Mouse (Mus musculus) MEL (cell line): ENCODE results near the gene Slc17a7. TPM values are rescaled to one million over a fixed set of nuclear protein-coding genes. Genes with fewer than 3 reads are reported as not detected.

Experiments
- DNase-seq: peaks from one replicate; pipeline ENCODE4 v3.0.0; 2011; ENCODE audit warnings: low read depth, low spot score
- H3K27ac ChIP-seq: 2 replicates; pipeline ENCODE4 v1.5.1; 2012; ENCODE audit warnings: low read depth, mild to moderate bottlenecking, control low read depth, low read length, moderate library complexity; ENCODE audit not compliant: control insufficient read depth
- H3K27me3 ChIP-seq, 2 experiments: fragments of 150-350 bp in 1 of 2; sonication (generic) in 1 of 2; 2 replicates each; pipeline ENCODE4 v1.6.1; 2012; ENCODE audit warnings: low read length in 2 of 2, mild to moderate bottlenecking in 2 of 2, improper control_type of control experiment in 1 of 2, moderate library complexity in 1 of 2; ENCODE audit not compliant: insufficient read depth in 2 of 2, control insufficient read depth in 1 of 2
- H3K36me3 ChIP-seq, 2 experiments: 2 replicates each; pipeline ENCODE4 v1.6.1; 2012 to 2014; ENCODE audit warnings: low read length in 2 of 2, improper control_type of control experiment in 1 of 2, inconsistent platforms in 1 of 2, mild to moderate bottlenecking in 1 of 2; ENCODE audit not compliant: insufficient read depth in 2 of 2, control insufficient read depth in 1 of 2
- H3K4me1 ChIP-seq, 2 experiments: fragments of 150-350 bp in 1 of 2; sonication (generic) in 1 of 2; 2 replicates each; pipeline ENCODE4 v1.6.1; 2012; ENCODE audit warnings: low read length in 2 of 2, improper control_type of control experiment in 1 of 2, mild to moderate bottlenecking in 1 of 2; ENCODE audit not compliant: insufficient read depth in 2 of 2, control insufficient read depth in 1 of 2
- H3K4me3 ChIP-seq, 2 experiments: fragments of 150-350 bp in 1 of 2; sonication (generic) in 1 of 2; 2 replicates each; pipeline ENCODE4 v1.5.1; 2012; ENCODE audit warnings: low read depth in 2 of 2, low read length in 2 of 2, mild to moderate bottlenecking in 2 of 2, moderate library complexity in 2 of 2, control low read depth in 1 of 2, improper control_type of control experiment in 1 of 2; ENCODE audit not compliant: control insufficient read depth in 1 of 2, insufficient read depth in 1 of 2
- H3K79me2 ChIP-seq: 2 replicates; pipeline ENCODE4 v1.6.1; 2012; ENCODE audit warnings: mild to moderate bottlenecking, low read length, moderate library complexity; ENCODE audit not compliant: control insufficient read depth, poor library complexity, insufficient read depth
- H3K9ac ChIP-seq: 2 replicates; pipeline ENCODE4 v1.6.1; 2012; ENCODE audit warnings: low read depth, mild to moderate bottlenecking, control low read depth, low read length, moderate library complexity; ENCODE audit not compliant: control insufficient read depth, poor library complexity, severe bottlenecking
- H3K9me3 ChIP-seq: fragments of 150-350 bp; sonication (generic); replicated peaks from 2 replicates; pipeline ENCODE4 v1.6.1; 2012; ENCODE audit warnings: mild to moderate bottlenecking, low read length, improper control_type of control experiment, moderate library complexity; ENCODE audit not compliant: insufficient read depth
- BHLHE40 ChIP-seq: IDR thresholded peaks from 2 replicates; pipeline ENCODE4 v1.6.1; 2012; ENCODE audit warnings: low read depth, mild to moderate bottlenecking, inconsistent platforms, low read length, improper control_type of control experiment, borderline replicate concordance
- CHD2 ChIP-seq: IDR thresholded peaks from 2 replicates; pipeline ENCODE4 v1.6.1; 2011; ENCODE audit warnings: low read length, improper control_type of control experiment
- CTCF ChIP-seq, 3 experiments: IDR thresholded peaks in 2 of 3; conservative IDR thresholded peaks in 1 of 3; 2 replicates each; pipeline ENCODE4 v1.5.1; 2011 to 2012; ENCODE audit warnings: low read length in 3 of 3, low read depth in 2 of 3, mild to moderate bottlenecking in 2 of 3, improper control_type of control experiment in 1 of 3, inconsistent platforms in 1 of 3, mixed read lengths in 1 of 3, moderate library complexity in 1 of 3; ENCODE audit not compliant: control insufficient read depth in 1 of 3, insufficient read depth in 1 of 3, poor library complexity in 1 of 3, severe bottlenecking in 1 of 3
- E2F4 ChIP-seq: IDR thresholded peaks from 2 replicates; pipeline ENCODE4 v1.6.1; 2011; ENCODE audit warnings: low read depth, low read length, improper control_type of control experiment, borderline replicate concordance
- ELF1 ChIP-seq: IDR thresholded peaks from 2 replicates; pipeline ENCODE4 v1.6.1; 2014; ENCODE audit warnings: low read depth, mild to moderate bottlenecking, inconsistent platforms, low read length, improper control_type of control experiment, moderate library complexity
- EP300 ChIP-seq, 2 experiments: IDR thresholded peaks; 2 replicates each; pipeline ENCODE4 v1.6.1; 2011; ENCODE audit warnings: improper control_type of control experiment in 2 of 2, low read length in 2 of 2, low read depth in 1 of 2, mild to moderate bottlenecking in 1 of 2
- JUND ChIP-seq: IDR thresholded peaks from 2 replicates; pipeline ENCODE4 v1.6.1; 2011; ENCODE audit warnings: low read depth, mild to moderate bottlenecking, improper control_type of control experiment, low read length
- MAFK ChIP-seq: IDR thresholded peaks from 2 replicates; pipeline ENCODE4 v1.6.1; 2011; ENCODE audit warnings: low read depth, mild to moderate bottlenecking, low read length, improper control_type of control experiment, borderline replicate concordance
- MAX ChIP-seq: IDR thresholded peaks from 2 replicates; pipeline ENCODE4 v1.6.1; 2011; ENCODE audit warnings: low read length, improper control_type of control experiment
- MAZ ChIP-seq: IDR thresholded peaks from 2 replicates; pipeline ENCODE4 v1.6.1; 2012; ENCODE audit warnings: low read depth, mild to moderate bottlenecking, inconsistent platforms, low read length, improper control_type of control experiment
- MEF2A ChIP-seq: IDR thresholded peaks from 2 replicates; pipeline ENCODE4 v1.6.1; 2014; ENCODE audit warnings: low read depth, mild to moderate bottlenecking, inconsistent platforms, low read length, improper control_type of control experiment; ENCODE audit not compliant: poor library complexity, insufficient replicate concordance, severe bottlenecking; ENCODE audit errors: extremely low read depth
- MXI1 ChIP-seq: IDR thresholded peaks from 2 replicates; pipeline ENCODE4 v1.6.1; 2011; ENCODE audit warnings: mild to moderate bottlenecking, low read depth, low read length, improper control_type of control experiment
- MYC ChIP-seq: IDR thresholded peaks from 2 replicates; pipeline ENCODE4 v1.6.1; 2011; ENCODE audit warnings: low read depth, mild to moderate bottlenecking, low read length, improper control_type of control experiment, moderate library complexity
- NELFE ChIP-seq: IDR thresholded peaks from 2 replicates; pipeline ENCODE4 v1.6.1; 2011; ENCODE audit warnings: low read depth, low read length, improper control_type of control experiment
- NRF1 ChIP-seq: IDR thresholded peaks from 2 replicates; pipeline ENCODE4 v1.6.1; 2014; ENCODE audit warnings: low read depth, mild to moderate bottlenecking, inconsistent platforms, low read length, improper control_type of control experiment, moderate library complexity; ENCODE audit not compliant: poor library complexity, insufficient read depth, severe bottlenecking
- POLR2A ChIP-seq, 2 experiments: IDR thresholded peaks; 2 replicates each; pipeline ENCODE4 v1.6.1; 2011 to 2012; ENCODE audit warnings: low read length in 2 of 2, mild to moderate bottlenecking in 2 of 2, control low read depth in 1 of 2, improper control_type of control experiment in 1 of 2, low read depth in 1 of 2, moderate library complexity in 1 of 2; ENCODE audit not compliant: control insufficient read depth in 1 of 2, insufficient read depth in 1 of 2, poor library complexity in 1 of 2
- POLR2AphosphoS5 ChIP-seq: IDR thresholded peaks from 2 replicates; pipeline ENCODE4 v1.6.1; 2012; ENCODE audit warnings: low read depth, borderline replicate concordance, mild to moderate bottlenecking, inconsistent platforms, low read length, moderate library complexity, mixed read lengths
- RCOR1 ChIP-seq: IDR thresholded peaks from 2 replicates; pipeline ENCODE4 v1.6.1; 2012; ENCODE audit warnings: low read depth, mild to moderate bottlenecking, inconsistent platforms, low read length, improper control_type of control experiment
- SMC3 ChIP-seq: IDR thresholded peaks from 2 replicates; pipeline ENCODE4 v1.6.1; 2011; ENCODE audit warnings: low read depth, low read length, improper control_type of control experiment
- TBP ChIP-seq: IDR thresholded peaks from 2 replicates; pipeline ENCODE4 v1.8.0; 2011; ENCODE audit warnings: low read depth, low read length, improper control_type of control experiment
- USF1 ChIP-seq: IDR thresholded peaks from 2 replicates; pipeline ENCODE4 v1.6.1; 2014; ENCODE audit warnings: low read depth, mild to moderate bottlenecking, inconsistent platforms, low read length, improper control_type of control experiment, moderate library complexity
- ZC3H11A ChIP-seq: IDR thresholded peaks from 2 replicates; pipeline ENCODE4 v1.6.1; 2012; ENCODE audit warnings: low read depth, mild to moderate bottlenecking, inconsistent platforms, low read length, improper control_type of control experiment
- ZKSCAN1 ChIP-seq: IDR thresholded peaks from 2 replicates; pipeline ENCODE4 v1.6.1; 2012; ENCODE audit warnings: low read depth, mild to moderate bottlenecking, inconsistent platforms, low read length, improper control_type of control experiment, moderate library complexity
- ZNF384 ChIP-seq: IDR thresholded peaks from 2 replicates; pipeline ENCODE4 v1.6.1; 2012; ENCODE audit warnings: low read depth, mild to moderate bottlenecking, inconsistent platforms, low read length, improper control_type of control experiment
- polyA plus RNA-seq, 2 experiments: library from polyadenylated mRNA; stranded (reverse) in 1 of 2; unstranded in 1 of 2; fragments of >175 nt in 1 of 2; fragments of >200 nt in 1 of 2; gene quantifications; 2 replicates each; pipeline versions ENCODE4 v1.2.1 to v1.2.4; 2012; ENCODE audit warnings: low replicate concordance in 2 of 2, low read depth in 1 of 2; ENCODE audit not compliant: insufficient read length in 2 of 2, insufficient read depth in 1 of 2, missing spikeins in 1 of 2
- total RNA-seq: library from RNA; depleted of rRNA; stranded (reverse); fragments of 300-350 nt; gene quantifications from 2 replicates; pipeline ENCODE4 v1.2.3, GENCODE M21; 2012

Gene Slc17a7
- total and polyA plus RNA-seq, 3 experiments, result 0.23 to 1.0 TPM; not detected in 1

DNA sequence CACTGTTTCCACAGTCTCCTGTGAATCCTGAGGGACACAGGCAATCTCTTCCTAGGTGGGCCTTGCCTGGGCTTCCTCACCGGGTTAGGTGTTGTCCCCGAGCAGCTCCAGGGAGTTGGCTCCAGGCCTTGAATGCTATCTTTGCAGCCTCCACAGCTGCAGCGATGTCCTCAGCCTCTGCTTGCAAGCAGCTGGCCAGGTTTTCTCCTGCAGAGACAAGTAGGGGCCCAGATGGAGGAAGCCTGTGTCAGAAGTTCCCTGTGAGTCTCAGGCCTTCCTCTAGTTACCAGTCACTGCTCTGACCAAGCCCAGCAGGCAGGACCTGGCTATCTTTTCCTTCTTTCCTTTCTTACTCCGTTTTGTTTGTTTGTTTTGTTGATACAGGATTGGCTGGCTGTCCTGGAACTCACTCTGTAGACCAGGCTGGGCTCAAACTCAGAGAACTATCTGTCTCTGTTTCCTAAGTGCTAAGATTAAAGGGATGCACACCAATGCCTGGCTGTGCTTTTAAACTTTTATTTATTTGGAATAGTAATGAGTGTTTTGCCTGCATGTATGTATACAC, 15.1 kb upstream of the Slc17a7 start:
- Histone ChIP-seq H3K4me3 (no peak overlapping the region), H3K9me3 (no peaks in the 10 kb centered on the region), H3K27ac (no peak overlapping the region), H3K4me1 (no peaks in the 10 kb centered on the region), H3K27me3 (no peaks in the 10 kb centered on the region), H3K79me2 (peaks cover 1% of the 10 kb centered on the region; the same call in 1 of the 2 replicates), H3K36me3 (peaks cover 0 to 3% of the 10 kb centered on the region in 2 experiments; a peak in 3 of 4 replicates), H3K9ac (no peak overlapping the region)
- TF ChIP-seq USF1, result no peak
- TF ChIP-seq TBP, result no peak
- no peak for DNase-seq

DNA sequence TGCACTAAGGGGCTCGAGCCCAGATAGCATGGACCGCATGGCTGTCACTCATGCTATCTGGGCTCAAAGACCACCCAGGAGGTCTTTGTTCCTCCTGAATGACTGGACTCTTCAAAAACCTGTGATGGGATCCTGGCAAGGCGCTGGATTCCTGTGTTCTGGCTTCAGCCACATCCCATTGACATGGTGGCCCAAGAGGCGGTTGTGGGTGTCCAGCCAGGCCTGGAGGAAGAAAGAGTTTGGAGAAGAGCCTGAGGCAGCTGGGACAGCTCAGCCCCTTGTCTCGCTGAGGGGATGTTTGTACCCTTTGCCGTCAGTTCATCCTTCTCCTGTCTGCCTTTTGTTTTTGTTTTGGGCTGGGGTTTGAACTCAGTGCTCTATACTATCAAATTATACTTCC, 14.2 kb upstream of the Slc17a7 start:
- H3K27me3 ChIP-seq, result no peaks in the 10 kb centered on the region
- H3K4me1 ChIP-seq, result no peaks in the 10 kb centered on the region
- peaks cover 7% of the 10 kb centered on the region; the same call in 1 of the 2 replicates for H3K79me2 ChIP-seq
- no peaks in the 10 kb centered on the region for H3K9me3 ChIP-seq
- H3K27ac ChIP-seq, result no peak overlapping the region
- H3K36me3 ChIP-seq, result peaks cover 0 to 3% of the 10 kb centered on the region in 2 experiments; a peak in 3 of 4 replicates
- H3K4me3 ChIP-seq, result no peak overlapping the region
- TF ChIP-seq EP300 (IDR thresholded peaks at IDR 0.05; ENCODE audit: low read depth in 1 of 2, low read length in 2 of 2), result no peak
- TF ChIP-seq ZKSCAN1, result no peak
- TF ChIP-seq CHD2, result no peak
- TF ChIP-seq MAX, result no peak
- TF ChIP-seq ELF1, result no peak
- TF ChIP-seq MAZ, result no peak
- no peak for TF ChIP-seq NRF1
- no peak for TF ChIP-seq POLR2A (IDR thresholded peaks at IDR 0.05; ENCODE audit: control insufficient read depth in 1 of 2, insufficient read depth in 1 of 2, low read depth in 1 of 2, low read length in 2 of 2, poor library complexity in 1 of 2)
- H3K9ac ChIP-seq, result no peak overlapping the region
- no peak for DNase-seq

DNA sequence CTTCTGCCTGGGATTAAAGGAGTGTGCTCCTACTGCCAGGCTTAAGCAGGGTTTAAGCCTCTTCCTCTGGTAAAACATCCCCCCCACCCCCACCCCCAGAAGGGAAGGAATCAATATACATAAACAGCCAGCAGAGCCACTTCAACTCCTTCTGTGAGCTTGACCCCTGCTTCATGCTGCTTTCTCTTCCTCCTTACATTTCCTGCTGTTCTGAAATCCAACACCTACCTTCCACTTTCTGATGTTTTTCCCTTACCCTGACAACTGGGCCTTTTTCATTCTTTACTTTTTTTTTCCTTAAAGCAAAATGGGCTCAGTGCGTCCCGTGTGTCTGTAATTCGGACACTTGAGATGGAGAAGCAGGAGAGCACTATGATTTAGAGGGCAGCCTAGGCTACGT, 13.4 kb upstream of the Slc17a7 start:
- no peak overlapping the region for H3K9ac ChIP-seq
- H3K27me3 ChIP-seq, result no peaks in the 10 kb centered on the region
- DNase-seq, result no peak
- no peaks in the 10 kb centered on the region for H3K9me3 ChIP-seq
- no peak overlapping the region for H3K27ac ChIP-seq
- peaks cover 0 to 6% of the 10 kb centered on the region in 2 experiments; a peak in 3 of 4 replicates for H3K36me3 ChIP-seq
- H3K79me2 ChIP-seq, result peaks cover 7% of the 10 kb centered on the region; the same call in 1 of the 2 replicates
- H3K4me1 ChIP-seq, result peaks cover 2 to 3% of the 10 kb centered on the region in 2 experiments; a peak in 3 of 4 replicates
- no peak overlapping the region for H3K4me3 ChIP-seq
- TF ChIP-seq MEF2A, result no peak
- no peak for TF ChIP-seq RCOR1
- TF ChIP-seq ELF1, result no peak
- TF ChIP-seq E2F4, result no peak
- TF ChIP-seq MAZ, result no peak
- no peak for TF ChIP-seq ZKSCAN1
- TF ChIP-seq MYC, result no peak
- TF ChIP-seq SMC3, result no peak
- no peak for TF ChIP-seq MAFK
- TF ChIP-seq BHLHE40, result no peak
- TF ChIP-seq ZC3H11A, result no peak
- no peak for TF ChIP-seq CHD2
- TF ChIP-seq TBP, result no peak
- TF ChIP-seq MXI1, result no peak
- TF ChIP-seq NELFE, result no peak
- no peak for TF ChIP-seq JUND
- TF ChIP-seq NRF1, result no peak
- TF ChIP-seq POLR2AphosphoS5, result no peak
- no peak for TF ChIP-seq CTCF (IDR thresholded peaks at IDR 0.05 in 2 of 3, conservative IDR thresholded peaks at IDR 0.05 in 1 of 3; ENCODE audit: control insufficient read depth in 1 of 3, insufficient read depth in 1 of 3, low read depth in 2 of 3, low read length in 3 of 3, poor library complexity in 1 of 3, severe bottlenecking in 1 of 3)
- no peak for TF ChIP-seq ZNF384
